Mouse (Mus musculus): ENCODE data around the gene Gm281. TPM values are rescaled to one million over a fixed set of nuclear protein-coding genes. Genes with fewer than 3 reads are reported as not detected.
"Not testable (repeated sequence)": the region's sequence is repeated elsewhere in the genome, so short reads cannot be mapped to it uniquely, and the experiment has no call there.

Gm281 gene
- not detected in 2 replicates for polyA plus RNA-seq (2016; fragmentation: Nextera tagmentation; extraction: Ambion mirVana)

DNA sequence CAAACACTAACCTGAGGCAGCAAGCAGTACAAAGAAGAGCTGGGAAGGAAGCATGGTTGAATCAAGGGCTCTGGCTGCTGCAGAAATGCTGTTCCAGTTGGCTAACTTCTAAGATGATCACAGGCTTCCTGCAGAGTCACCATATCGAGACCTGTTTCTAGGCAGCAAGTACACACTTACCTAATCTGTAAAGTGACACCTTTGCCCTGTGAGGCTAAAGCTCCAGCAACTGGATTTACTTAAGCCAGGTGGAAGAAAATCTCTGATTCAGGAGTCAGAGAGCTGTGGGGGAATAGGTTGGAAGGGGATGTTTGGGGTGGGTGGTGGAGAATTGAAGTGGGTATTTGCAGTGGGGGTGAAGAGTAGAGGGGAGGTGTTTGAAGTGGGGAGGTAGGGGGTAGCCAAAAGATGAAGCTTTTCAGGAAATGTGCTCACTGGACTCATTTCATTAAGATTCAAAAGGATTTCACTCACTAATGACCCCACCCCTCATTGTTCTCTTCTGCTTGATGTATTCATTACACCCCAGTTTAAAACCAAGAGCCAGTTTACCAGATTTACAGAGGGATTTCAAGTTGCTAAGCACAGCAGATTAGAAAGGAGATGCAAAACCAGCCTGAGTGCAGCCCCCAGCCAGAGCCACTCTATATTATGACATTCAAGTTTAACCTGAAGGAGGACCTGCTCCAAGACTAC is at the start of gene Gm281:
Gm281 (minus strand) TSS at position 92 of the 696 bp plus-strand sequence.
- Histone ChIP-seq H3K4me3 (no peak within 1 kb of the TSS), H3K36me3 (no peaks in the 10 kb centered on the region), H3K4me1 (no peaks in the 10 kb centered on the region), H3K27ac (no peak within 1 kb of the TSS), H3K27me3 (replicated peaks) (no peaks in the 10 kb centered on the region), H3K9me3 (replicated peaks) (no peaks in the 10 kb centered on the region), H3K4me2 (no peak within 1 kb of the TSS), H3K9ac (no peak within 1 kb of the TSS)
- WGBS (ENCODE audit: insufficient replicate concordance) = 32% methylated on average over 1 of the region's 1 CpGs
- no peak for ATAC-seq

- WGBS (ENCODE audit: insufficient replicate concordance) = 50% methylated on average over 1 of the region's 1 CpGs
- no peak for ATAC-seq
- no peak overlapping the region for H3K27ac ChIP-seq
- H3K27me3 ChIP-seq (replicated peaks) = no peaks in the 10 kb centered on the region
- H3K36me3 ChIP-seq = no peaks in the 10 kb centered on the region
- no peak overlapping the region for H3K9ac ChIP-seq
- no peak overlapping the region for H3K4me3 ChIP-seq
- H3K4me2 ChIP-seq = no peak overlapping the region
- peaks cover 38% of the 10 kb centered on the region for H3K4me1 ChIP-seq
- no peaks in the 10 kb centered on the region for H3K9me3 ChIP-seq (replicated peaks)
Measured at GRCm38 (mm10) chr14:13963527-13963926, 49.2 kb upstream of the Gm281 start.

GRCm38 (mm10) chr14:13962476-13962875 is 48.2 kb upstream of the Gm281 start:
- H3K4me1 ChIP-seq = peaks cover 46% of the 10 kb centered on the region
- no peak overlapping the region for H3K27ac ChIP-seq
- H3K9me3 ChIP-seq (replicated peaks) = no peaks in the 10 kb centered on the region
- no peak overlapping the region for H3K4me3 ChIP-seq
- WGBS (ENCODE audit: insufficient replicate concordance) = 60% methylated on average over 6 of the region's 6 CpGs
- ATAC-seq = no peak
- H3K4me2 ChIP-seq = peak overlapping the region; percentile 87; the same call in 1 of the 2 replicates
- H3K36me3 ChIP-seq = peaks cover under 1% of the 10 kb centered on the region; the same call in 1 of the 2 replicates
- H3K9ac ChIP-seq = no peak overlapping the region
- H3K27me3 ChIP-seq (replicated peaks) = no peaks in the 10 kb centered on the region

DNA sequence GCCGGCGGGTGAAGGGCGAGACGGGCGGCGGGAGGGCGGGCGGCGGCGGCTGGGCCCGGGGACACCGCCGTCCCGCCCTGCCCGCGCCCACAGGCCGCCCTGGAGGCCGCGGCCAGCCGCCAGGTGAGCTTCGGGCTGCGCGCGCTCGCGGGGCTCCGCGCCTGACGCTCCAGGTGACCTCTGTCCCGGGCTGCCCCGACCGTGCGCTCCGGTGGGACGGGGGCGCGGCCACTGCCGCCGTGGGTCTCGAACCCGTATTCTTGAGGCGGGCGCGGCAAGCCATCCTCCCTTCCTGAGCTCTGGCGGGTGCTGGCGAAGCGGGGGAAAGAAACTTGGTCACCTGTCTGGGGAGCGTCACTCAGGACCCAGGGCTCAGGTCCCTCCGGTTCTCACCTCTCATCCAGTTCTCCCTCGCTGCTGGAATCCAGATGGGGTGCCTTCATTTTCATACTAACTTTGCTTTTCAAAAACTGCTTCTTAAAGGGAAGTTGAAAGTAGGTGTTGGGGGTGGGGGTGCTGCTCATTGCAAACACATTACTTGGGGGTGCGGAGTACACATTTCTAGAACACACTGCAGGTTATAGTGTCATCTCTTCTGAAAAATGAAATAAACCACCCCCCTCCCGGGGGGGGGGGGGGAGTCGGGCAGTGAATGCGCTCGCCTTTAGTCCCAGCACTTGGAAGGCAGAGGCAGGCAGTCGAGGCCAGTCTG is 47.3 kb upstream of the Gm281 start, which contains the start of the genes Atxn7 and Thoc7:
Atxn7 (plus strand) TSS at position 40 of the 712 bp plus-strand sequence.
Thoc7 (minus strand) TSS at position 452 of the 712 bp plus-strand sequence.
- peak; percentile 80 for ATAC-seq
- WGBS (ENCODE audit: insufficient replicate concordance) = 1% methylated on average over 45 of the region's 56 CpGs
- peak within 1 kb of the TSS; percentile 96 for H3K4me3 ChIP-seq
- peak within 1 kb of the TSS; percentile 87 for H3K27ac ChIP-seq
- peaks cover 46% of the 10 kb centered on the region for H3K4me1 ChIP-seq
- H3K9me3 ChIP-seq (replicated peaks) = no peaks in the 10 kb centered on the region
- peak within 1 kb of the TSS; percentile 97 for H3K9ac ChIP-seq
- peaks cover 2% of the 10 kb centered on the region; the same call in 1 of the 2 replicates for H3K36me3 ChIP-seq
- H3K4me2 ChIP-seq = peak within 1 kb of the TSS; percentile 87
- no peaks in the 10 kb centered on the region for H3K27me3 ChIP-seq (replicated peaks)

- WGBS (ENCODE audit: insufficient replicate concordance) = under 1% methylated on average over 69 of the region's 75 CpGs
- H3K9me3 ChIP-seq (replicated peaks) = no peaks in the 10 kb centered on the region
- H3K4me1 ChIP-seq = peaks cover 40% of the 10 kb centered on the region
- H3K4me3 ChIP-seq = peak overlapping the region; percentile 96
- peaks cover 8% of the 10 kb centered on the region for H3K36me3 ChIP-seq
- peak overlapping the region; percentile 87 for H3K4me2 ChIP-seq
- ATAC-seq = peak; percentile 71
- H3K27me3 ChIP-seq (replicated peaks) = no peaks in the 10 kb centered on the region
- peak overlapping the region; percentile 97 for H3K9ac ChIP-seq
- peak overlapping the region; percentile 87 for H3K27ac ChIP-seq
Measured at GRCm38 (mm10) chr14:13960482-13961325, 46.4 kb upstream of the Gm281 start.

GRCm38 (mm10) chr14:13960079-13960478 is 45.8 kb upstream of the Gm281 start:
- Histone ChIP-seq H3K9me3 (replicated peaks) (no peaks in the 10 kb centered on the region), H3K36me3 (peaks cover 14% of the 10 kb centered on the region), H3K4me2 (peak overlapping the region; percentile 87), H3K27me3 (replicated peaks) (no peaks in the 10 kb centered on the region), H3K27ac (peak overlapping the region; percentile 87), H3K4me3 (peak overlapping the region; percentile 96), H3K9ac (peak overlapping the region; percentile 97), H3K4me1 (peaks cover 40% of the 10 kb centered on the region)
- 0% methylated on average over 9 of the region's 9 CpGs for WGBS (ENCODE audit: insufficient replicate concordance)
- peak; percentile 76 for ATAC-seq

DNA sequence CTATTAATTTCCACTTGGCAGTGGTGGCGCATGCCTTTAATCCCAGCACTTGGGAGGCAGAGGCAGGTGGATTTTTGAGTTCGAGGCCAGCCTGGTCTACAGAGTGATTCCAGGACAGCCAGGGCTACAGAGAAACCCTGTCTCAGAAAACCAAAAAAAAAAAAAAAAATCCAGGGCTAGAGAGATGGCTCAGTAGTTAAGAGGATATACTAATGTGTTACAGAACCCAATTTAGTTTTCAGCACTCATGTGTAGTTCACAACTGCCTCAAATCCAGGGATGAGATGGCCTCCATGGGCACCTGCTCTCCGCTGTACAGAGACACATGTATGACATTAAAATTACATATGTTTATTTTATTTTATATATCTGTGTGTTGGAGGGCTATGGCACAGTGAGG is 37.9 kb upstream of the Gm281 start:
- not testable (repeated sequence) for H3K9ac ChIP-seq; H3K4me2 ChIP-seq; H3K27me3 ChIP-seq (replicated peaks); H3K27ac ChIP-seq; H3K4me3 ChIP-seq; H3K9me3 ChIP-seq (replicated peaks); H3K4me1 ChIP-seq; ATAC-seq
- WGBS (ENCODE audit: insufficient replicate concordance) = 91% methylated on average over 3 of the region's 3 CpGs
- H3K36me3 ChIP-seq = peaks cover 75% of the 10 kb centered on the region

DNA sequence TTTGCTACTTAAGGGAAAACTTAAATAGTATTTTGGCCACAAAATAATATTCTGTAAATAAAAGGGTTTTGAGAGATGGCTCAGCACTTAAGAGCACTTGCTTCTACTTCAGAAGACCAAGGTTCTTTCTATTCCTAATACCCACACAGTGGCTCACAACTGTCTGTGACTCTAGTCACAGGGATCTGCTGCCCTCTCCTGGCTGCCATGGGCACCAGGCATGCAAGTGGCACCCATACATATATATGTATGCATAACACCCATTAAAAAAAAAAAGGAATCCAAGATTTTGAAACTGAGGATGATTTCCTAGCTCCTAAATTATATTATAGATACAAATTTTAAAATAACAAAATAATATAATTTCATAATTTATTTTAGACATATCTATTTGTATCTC is 36.1 kb upstream of the Gm281 start:
- Histone ChIP-seq H3K9me3 (replicated peaks) (no peaks in the 10 kb centered on the region), H3K9ac (no peak overlapping the region), H3K27ac (no peak overlapping the region), H3K4me1 (no peaks in the 10 kb centered on the region), H3K27me3 (replicated peaks) (no peaks in the 10 kb centered on the region), H3K4me3 (no peak overlapping the region), H3K36me3 (peaks cover 70% of the 10 kb centered on the region), H3K4me2 (no peak overlapping the region)
- peak; percentile 68 for ATAC-seq

GRCm38 (mm10) chr14:13948345-13948744 is 34.1 kb upstream of the Gm281 start:
- WGBS (ENCODE audit: insufficient replicate concordance) = 87% methylated on average over 7 of the region's 7 CpGs

GRCm38 (mm10) chr14:13944686-13945085 is 30.4 kb upstream of the Gm281 start:
- Histone ChIP-seq H3K4me2 (no peak overlapping the region), H3K27me3 (replicated peaks) (no peaks in the 10 kb centered on the region), H3K27ac (no peak overlapping the region), H3K9ac (no peak overlapping the region), H3K4me1 (no peaks in the 10 kb centered on the region), H3K9me3 (replicated peaks) (no peaks in the 10 kb centered on the region), H3K4me3 (no peak overlapping the region), H3K36me3 (peaks cover 28% of the 10 kb centered on the region)
- no peak for ATAC-seq
- WGBS (ENCODE audit: insufficient replicate concordance) = 70% methylated on average over 4 of the region's 4 CpGs

More at GRCm38 (mm10) chr14:13948345-13948744, 34.1 kb upstream of the Gm281 start:
- no peak overlapping the region for H3K4me3 ChIP-seq
- no peaks in the 10 kb centered on the region for H3K27me3 ChIP-seq (replicated peaks)
- ATAC-seq = no peak
- no peaks in the 10 kb centered on the region for H3K4me1 ChIP-seq
- H3K36me3 ChIP-seq = peaks cover 57% of the 10 kb centered on the region
- no peak overlapping the region for H3K9ac ChIP-seq
- H3K4me2 ChIP-seq = no peak overlapping the region
- H3K27ac ChIP-seq = no peak overlapping the region
- H3K9me3 ChIP-seq (replicated peaks) = no peaks in the 10 kb centered on the region

GRCm38 (mm10) chr14:13934052-13934371 is 19.7 kb upstream of the Gm281 start:
- no peak overlapping the region for H3K27ac ChIP-seq
- WGBS (ENCODE audit: insufficient replicate concordance) = 32% methylated on average over 5 of the region's 5 CpGs
- peak overlapping the region; percentile 83 for H3K4me2 ChIP-seq
- 0 out of 2 replicates have a peak, but pooled peaks cover 9% of the 10 kb centered on the region for H3K9me3 ChIP-seq (replicated peaks)
- peak overlapping the region; percentile 58; the same call in 1 of the 2 replicates for H3K9ac ChIP-seq
- peak overlapping the region; percentile 51 for H3K4me3 ChIP-seq
- ATAC-seq = peak; percentile 61
- H3K27me3 ChIP-seq (replicated peaks) = no peaks in the 10 kb centered on the region
- H3K36me3 ChIP-seq = no peaks in the 10 kb centered on the region
- peaks cover 13% of the 10 kb centered on the region; the same call in 1 of the 2 replicates for H3K4me1 ChIP-seq

All from liver, embryonic 12.5 days (tissue).